10 mouse cellular contexts compared by ENCODE assay signal in genomic region chr2:6875071-6875611, GRCm38 (mm10).
DNase-seq lines count a peak whose midpoint lies in the region; ATAC-seq and TF ChIP-seq lines count a peak whose summit lies in the region.
"Had no signal": no experiment of that assay in that cellular context is flagged by ENCODE, and none has a peak within 500 bp of the region (broad histone marks: within the 10 kb centered on the region; RNA-seq: fewer than 3 reads in every experiment).

No protein-coding gene starts in this region.

- ATAC-seq in megakaryocyte-erythroid progenitor cell, adult 5-6 weeks (replicated peaks; ENCODE audit: low FRiP score, low TSS enrichment, poor library complexity, severe bottlenecking) = no peak

- peaks cover 62% of the 10 kb centered on the region for H3K4me1 ChIP-seq in forebrain, embryonic 10.5 days
- H3K4me1 ChIP-seq in midbrain, embryonic 10.5 days = peaks cover 63% of the 10 kb centered on the region
- H3K4me1 ChIP-seq in kidney, adult 2 months (ENCODE audit: control insufficient read depth, insufficient read depth, low read length) = no peaks in the 10 kb centered on the region

- intact Hi-C loops in gastrocnemius, adult 2 months (cut with DNase I) = loop anchor here (10.0 kb wide), 1 partner anchor 210 kb away; no protein-coding TSS in a partner anchor
- intact Hi-C loops in gastrocnemius, postnatal 14 days (cut with DNase I; ENCODE audit: low total_unique reads) = no loop called here

- H3K9me3 ChIP-seq in forebrain, embryonic 10.5 days = 0 out of 2 replicates have a peak, but pooled peaks cover 2% of the 10 kb centered on the region
- no peaks in the 10 kb centered on the region for H3K9me3 ChIP-seq in midbrain, embryonic 10.5 days (replicated peaks)
- H3K9me3 ChIP-seq: liver, embryonic 15.5 days had no signal

- 0 out of 2 replicates have a peak overlapping the region, but pooled peaks have one; percentile 17 for H3K27ac ChIP-seq in gastrocnemius, adult 2 months
- H3K27ac ChIP-seq in forebrain, embryonic 10.5 days = peak overlapping the region; percentile 85
- H3K27ac ChIP-seq in midbrain, embryonic 10.5 days (replicated peaks) = peak overlapping the region; percentile 73
- no peak overlapping the region for H3K27ac ChIP-seq in kidney, adult 2 months (ENCODE audit: insufficient read depth, low read depth, low read length)
- H3K27ac ChIP-seq: liver, embryonic 15.5 days had no signal

- DNase-seq in gastrocnemius, adult 2 months = no peak
- no peak for DNase-seq in gastrocnemius, postnatal 14 days
- DNase-seq in ZHBTc4 (ENCODE audit: low read depth, low spot score) = peak; percentile 24
- peak; percentile 34 for DNase-seq in forebrain, embryonic 10.5 days (ENCODE audit: extremely low spot score, low spot score)
- DNase-seq in midbrain, embryonic 10.5 days (ENCODE audit: low spot score) = peak; percentile 25
- DNase-seq in kidney, adult 2 months = no peak
- DNase-seq in thymus, postnatal 10 days (ENCODE audit: low spot score in 2 of 2) = no peak
- DNase-seq: adrenal gland, postnatal 14 days had no signal

- no peak overlapping the region; the same call in 1 of the 2 replicates for H3K4me3 ChIP-seq in gastrocnemius, adult 2 months
- peak overlapping the region; percentile 38 for H3K4me3 ChIP-seq in forebrain, embryonic 10.5 days
- H3K4me3 ChIP-seq in midbrain, embryonic 10.5 days = peak overlapping the region; percentile 35
- no peak overlapping the region for H3K4me3 ChIP-seq in kidney, adult 2 months (ENCODE audit: insufficient read depth, low read depth, low read length)
- H3K4me3 ChIP-seq: liver, embryonic 15.5 days had no signal

- TF ChIP-seq POLR2A in kidney, adult 2 months (IDR thresholded peaks at IDR 0.05; ENCODE audit: low read depth, low read length) = no peak

- H3K36me3 ChIP-seq in forebrain, embryonic 10.5 days (replicated peaks) = no peaks in the 10 kb centered on the region
- H3K36me3 ChIP-seq in midbrain, embryonic 10.5 days = 0 out of 2 replicates have a peak, but pooled peaks cover 3% of the 10 kb centered on the region
- H3K36me3 ChIP-seq in kidney, adult 2 months (ENCODE audit: control insufficient read depth, insufficient read depth, low read length) = no peaks in the 10 kb centered on the region
- H3K36me3 ChIP-seq: liver, embryonic 15.5 days had no signal

- H3K27me3 ChIP-seq in forebrain, embryonic 10.5 days (ENCODE audit: poor library complexity, severe bottlenecking) = peaks cover 14% of the 10 kb centered on the region
- peaks cover 11% of the 10 kb centered on the region; the same call in 1 of the 2 replicates for H3K27me3 ChIP-seq in midbrain, embryonic 10.5 days (ENCODE audit: low read depth, poor library complexity, severe bottlenecking)
- H3K27me3 ChIP-seq in kidney, adult 2 months (replicated peaks; ENCODE audit: control insufficient read depth, insufficient read depth, low read length) = peaks cover 2% of the 10 kb centered on the region

- no peak for TF ChIP-seq CTCF in gastrocnemius, adult 2 months (IDR thresholded peaks at IDR 0.05)
- no peak for TF ChIP-seq CTCF in kidney, adult 2 months (conservative IDR thresholded peaks at IDR 0.05; ENCODE audit: insufficient read depth, insufficient read length, low read depth, low read length)

- WGBS in forebrain, embryonic 10.5 days = 5% methylated on average over 11 of the region's 11 CpGs
- 6% methylated on average over 11 of the region's 11 CpGs for WGBS in midbrain, embryonic 10.5 days
- WGBS in kidney, adult 2 months = 37% methylated on average over 11 of the region's 11 CpGs

Comparison
In these comparisons a context has a peak if more than half of its experiments do, and no peak if none do; other contexts are left out.
1. DNase-seq: peak in ZHBTc4 (single experiment), forebrain, embryonic 10.5 days (single experiment) and midbrain, embryonic 10.5 days (single experiment); none in gastrocnemius, adult 2 months (single experiment), gastrocnemius, postnatal 14 days (single experiment), kidney, adult 2 months (single experiment) and thymus, postnatal 10 days (0 of 2).
2. H3K4me3 ChIP-seq: peak in forebrain, embryonic 10.5 days (single experiment) and midbrain, embryonic 10.5 days (single experiment); none in gastrocnemius, adult 2 months (single experiment) and kidney, adult 2 months (single experiment).